Mouse (Mus musculus): ENCODE results near the gene Il21r.

- TF ChIP-seq POLR2A (IDR thresholded peaks at IDR 0.05; ENCODE audit: insufficient read depth, low read depth, low read length) (no peak), CTCF (IDR thresholded peaks at IDR 0.05; ENCODE audit: insufficient read depth, low read depth, low read length) (no peak)
Observed at GRCm38 (mm10) chr7:125603185-125603631, at the start of gene Il21r.
